Mouse (Mus musculus) hindbrain, embryonic 13.5 days (tissue): Measurements from ENCODE around the gene P2ry14. TPM values are rescaled to one million over a fixed set of nuclear protein-coding genes. Genes with fewer than 3 reads are reported as not detected.
"Not testable (repeated sequence)": the region's sequence is repeated elsewhere in the genome, so short reads cannot be mapped to it uniquely, and the experiment has no call there.

Experiments
- ATAC-seq: fragments of 200-750 bp; cut with Nextera tagmentation; 2 replicates; pipeline ENCODE4 v1.8.0; 2017; ENCODE audit warnings: moderate TSS enrichment; ENCODE audit not compliant: low FRiP score
- H3K27ac ChIP-seq: fragments of 300-500 bp; sonication (generic); 2 replicates; pipeline ENCODE4 v1.5.1; 2015; ENCODE audit warnings: inconsistent platforms, mild to moderate bottlenecking, moderate library complexity
- H3K27me3 ChIP-seq: fragments of 300-500 bp; sonication (generic); 2 replicates; pipeline ENCODE4 v1.6.1; 2015; ENCODE audit warnings: mild to moderate bottlenecking, inconsistent platforms
- H3K36me3 ChIP-seq: fragments of 300-500 bp; sonication (generic); 2 replicates; pipeline ENCODE4 v1.6.1; 2015; ENCODE audit warnings: mild to moderate bottlenecking, inconsistent platforms
- H3K4me1 ChIP-seq: fragments of 300-500 bp; sonication (generic); replicated peaks from 2 replicates; pipeline ENCODE4 v1.6.1; 2015; ENCODE audit warnings: inconsistent platforms
- H3K4me2 ChIP-seq: fragments of 300-500 bp; sonication (generic); 2 replicates; pipeline ENCODE4 v1.6.1; 2015; ENCODE audit warnings: inconsistent platforms, mild to moderate bottlenecking, moderate library complexity
- H3K4me3 ChIP-seq: fragments of 300-500 bp; sonication (generic); 2 replicates; pipeline ENCODE4 v1.5.1; 2015; ENCODE audit warnings: mild to moderate bottlenecking, inconsistent platforms
- H3K9ac ChIP-seq: fragments of 300-500 bp; sonication (generic); 2 replicates; pipeline ENCODE4 v1.6.1; 2015; ENCODE audit warnings: mild to moderate bottlenecking, inconsistent platforms
- H3K9me3 ChIP-seq: fragments of 300-500 bp; sonication (generic); 2 replicates; pipeline ENCODE4 v1.6.1; 2016; ENCODE audit warnings: inconsistent platforms
- WGBS: fragments of 180-500 bp; shearing (Covaris S2); methylation state at CpG from one replicate; pipeline ENCODE4 v1.1.7; 2015; 5-methylcytosine and 5-hydroxymethylcytosine counted together
- polyA plus RNA-seq: library from polyadenylated mRNA; unstranded; fragments of >200 nt; fragmentation: Nextera tagmentation; extraction: Ambion mirVana; gene quantifications from 2 replicates; pipeline ENCODE4 v1.2.1, GENCODE M21; 2015

P2ry14 gene
- polyA plus RNA-seq, 1 experiment from 2014 or later: 3.8 TPM

DNA sequence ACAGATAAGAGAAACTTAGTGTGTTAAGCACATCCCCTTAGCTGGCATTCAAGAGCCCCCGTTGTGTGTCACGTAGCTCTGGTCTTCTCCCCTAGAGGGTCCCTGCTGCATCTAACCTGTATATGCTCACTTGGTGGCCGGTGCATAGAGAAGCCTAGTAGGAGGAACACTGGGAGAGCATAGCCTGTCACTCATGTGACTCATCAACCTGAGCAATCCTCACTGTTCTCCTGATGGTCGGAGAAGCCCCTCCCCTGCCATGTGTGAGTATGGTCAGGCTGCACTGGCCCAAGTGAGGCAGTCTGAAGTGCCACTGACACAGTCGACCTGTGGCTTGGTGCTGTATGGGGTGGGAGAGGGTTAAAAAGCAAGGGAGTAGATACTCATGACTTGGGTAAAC lies 28.4 kb downstream of the P2ry14 start:
- Histone ChIP-seq H3K27ac (no peak overlapping the region), H3K9me3 (no peaks in the 10 kb centered on the region), H3K36me3 (no peaks in the 10 kb centered on the region), H3K4me3 (no peak overlapping the region), H3K9ac (no peak overlapping the region), H3K4me2 (no peak overlapping the region), H3K4me1 (peaks cover 8% of the 10 kb centered on the region; the same call in 1 of the 2 replicates), H3K27me3 (no peaks in the 10 kb centered on the region)
- ATAC-seq: no peak
- 83% methylated on average over 5 of the region's 5 CpGs for WGBS

DNA sequence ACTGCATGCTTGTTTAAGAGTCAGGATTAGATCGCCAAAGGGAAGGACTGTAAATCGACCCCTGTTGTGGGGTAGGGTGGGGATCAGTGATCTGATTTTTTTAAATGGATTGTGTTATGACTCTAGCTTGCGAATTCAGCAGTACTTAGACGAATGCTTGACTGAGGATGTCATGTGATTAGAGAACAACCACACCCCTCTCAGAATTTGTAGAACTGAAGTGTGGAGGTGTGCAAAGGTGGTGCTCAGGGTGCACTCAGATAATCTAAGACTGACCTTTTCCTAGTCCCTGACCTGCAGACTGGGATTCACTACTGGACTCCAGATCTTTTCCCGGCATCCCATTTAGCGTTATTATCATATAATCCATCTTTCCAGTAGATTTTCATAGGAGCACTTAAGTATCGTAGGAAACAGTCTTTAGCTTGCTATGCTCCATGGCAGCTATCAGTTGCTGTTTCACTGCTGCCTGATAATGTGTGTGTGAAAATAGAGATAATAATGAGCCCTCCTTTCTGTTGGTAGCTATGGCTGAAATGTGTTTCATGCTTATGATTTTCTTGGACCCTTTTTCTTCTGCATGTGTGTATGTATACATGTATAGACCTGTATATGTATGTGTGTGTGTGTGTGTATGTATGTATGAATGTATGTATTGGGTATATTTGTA lies 31.5 kb downstream of the P2ry14 start:
- Histone ChIP-seq H3K4me3 (no peak overlapping the region), H3K9me3 (no peaks in the 10 kb centered on the region), H3K4me2 (no peak overlapping the region), H3K27me3 (no peaks in the 10 kb centered on the region), H3K4me1 (peaks cover 8% of the 10 kb centered on the region; the same call in 1 of the 2 replicates), H3K36me3 (no peaks in the 10 kb centered on the region), H3K9ac (no peak overlapping the region), H3K27ac (no peak overlapping the region; the same call in 1 of the 2 replicates)
- ATAC-seq: no peak
- 62% methylated on average over 7 of the region's 7 CpGs for WGBS

GRCm38 (mm10) chr3:59121067-59121730 lies 32.2 kb downstream of the P2ry14 start:
- H3K27ac ChIP-seq: peak overlapping the region; percentile 46; the same call in 1 of the 2 replicates
- peak; percentile 64 for ATAC-seq
- H3K36me3 ChIP-seq: no peaks in the 10 kb centered on the region
- peaks cover 8% of the 10 kb centered on the region; the same call in 1 of the 2 replicates for H3K4me1 ChIP-seq
- no peaks in the 10 kb centered on the region for H3K9me3 ChIP-seq
- no peak overlapping the region for H3K4me3 ChIP-seq
- H3K27me3 ChIP-seq: no peaks in the 10 kb centered on the region
- WGBS: 33% methylated on average over 7 of the region's 7 CpGs
- no peak overlapping the region for H3K4me2 ChIP-seq
- no peak overlapping the region for H3K9ac ChIP-seq

- H3K27me3 ChIP-seq: no peaks in the 10 kb centered on the region
- WGBS: 82% methylated on average over 8 of the region's 8 CpGs
These were observed 39.4 kb downstream of the P2ry14 start for GRCm38 (mm10) chr3:59113973-59114517.

GRCm38 (mm10) chr3:59113291-59113690 lies 40.1 kb downstream of the P2ry14 start:
- H3K27ac ChIP-seq, H3K4me2 ChIP-seq, H3K36me3 ChIP-seq, H3K9ac ChIP-seq, H3K4me1 ChIP-seq, H3K27me3 ChIP-seq, H3K4me3 ChIP-seq, H3K9me3 ChIP-seq, ATAC-seq: not testable (repeated sequence)
- WGBS: 94% methylated on average over 4 of the region's 4 CpGs

More at GRCm38 (mm10) chr3:59113973-59114517, 39.4 kb downstream of the P2ry14 start:
- H3K9me3 ChIP-seq: no peaks in the 10 kb centered on the region
- ATAC-seq: no peak
- no peak overlapping the region for H3K27ac ChIP-seq
- no peak overlapping the region for H3K4me2 ChIP-seq
- no peaks in the 10 kb centered on the region for H3K4me1 ChIP-seq
- no peak overlapping the region for H3K4me3 ChIP-seq
- peaks cover 9% of the 10 kb centered on the region; the same call in 1 of the 2 replicates for H3K36me3 ChIP-seq
- no peak overlapping the region for H3K9ac ChIP-seq

DNA sequence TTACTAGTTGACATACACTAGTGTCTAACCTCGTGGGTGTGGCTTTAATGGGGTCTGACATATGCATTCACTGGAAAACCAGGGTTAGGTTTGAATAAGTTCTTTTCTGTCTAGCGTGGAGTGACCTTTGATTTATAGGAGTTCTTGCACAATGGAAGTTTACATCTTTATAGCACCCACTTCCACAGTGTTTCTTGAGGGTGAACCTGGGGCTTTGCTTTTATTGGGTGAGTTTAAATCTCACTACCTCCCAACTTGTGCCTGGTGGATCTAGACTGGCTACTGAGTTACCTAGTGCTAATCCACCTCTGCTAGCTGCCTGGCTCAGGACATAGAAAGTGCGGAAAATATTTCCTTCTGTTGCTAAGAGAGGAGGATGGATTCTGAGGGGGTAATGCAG lies 41.5 kb downstream of the P2ry14 start:
- Histone ChIP-seq H3K9me3 (no peaks in the 10 kb centered on the region), H3K4me2 (no peak overlapping the region), H3K4me1 (no peaks in the 10 kb centered on the region), H3K4me3 (no peak overlapping the region), H3K36me3 (peaks cover 9% of the 10 kb centered on the region; the same call in 1 of the 2 replicates), H3K27ac (no peak overlapping the region), H3K27me3 (no peaks in the 10 kb centered on the region), H3K9ac (no peak overlapping the region)
- ATAC-seq: no peak
- 90% methylated on average over 3 of the region's 3 CpGs for WGBS

DNA sequence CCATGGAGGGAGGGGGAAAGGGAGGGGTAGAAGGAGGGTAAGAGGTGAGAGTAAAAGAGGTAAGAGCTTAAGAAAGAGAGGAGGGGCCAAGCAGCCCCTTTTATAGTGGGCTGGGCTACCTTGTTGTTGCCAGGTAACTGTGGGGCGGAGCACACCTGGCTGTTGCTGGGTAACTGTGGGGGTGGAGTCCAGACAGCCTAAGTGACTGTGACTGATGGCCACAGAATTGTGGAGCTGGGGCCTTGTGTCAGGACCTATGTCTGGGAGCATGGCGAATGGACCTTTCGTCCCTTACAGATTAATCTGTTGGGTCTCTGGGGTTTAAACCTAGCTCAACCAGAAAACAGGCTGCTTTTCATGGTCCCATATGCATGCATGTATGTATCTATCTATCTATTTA lies 43.6 kb downstream of the P2ry14 start:
- H3K4me3 ChIP-seq, H3K36me3 ChIP-seq, H3K4me1 ChIP-seq, H3K27me3 ChIP-seq, ATAC-seq, H3K9ac ChIP-seq, H3K4me2 ChIP-seq, H3K27ac ChIP-seq, H3K9me3 ChIP-seq: not testable (repeated sequence)
- WGBS: 83% methylated on average over 3 of the region's 3 CpGs

- Histone ChIP-seq H3K27ac (no peak overlapping the region), H3K36me3 (no peaks in the 10 kb centered on the region), H3K9me3 (no peaks in the 10 kb centered on the region), H3K4me1 (no peaks in the 10 kb centered on the region), H3K27me3 (no peaks in the 10 kb centered on the region), H3K4me2 (no peak overlapping the region), H3K4me3 (no peak overlapping the region), H3K9ac (no peak overlapping the region)
- WGBS: 97% methylated on average over 4 of the region's 4 CpGs
- ATAC-seq: no peak
These were observed 46.0 kb downstream of the P2ry14 start for GRCm38 (mm10) chr3:59107439-59107838.

- Histone ChIP-seq H3K27me3 (no peaks in the 10 kb centered on the region), H3K27ac (no peak overlapping the region), H3K9ac (no peak overlapping the region), H3K4me1 (no peaks in the 10 kb centered on the region), H3K4me3 (no peak overlapping the region), H3K9me3 (no peaks in the 10 kb centered on the region), H3K36me3 (no peaks in the 10 kb centered on the region), H3K4me2 (no peak overlapping the region)
- ATAC-seq: no peak
- WGBS: 82% methylated on average over 4 of the region's 4 CpGs
These were observed 49.0 kb downstream of the P2ry14 start for GRCm38 (mm10) chr3:59104462-59104861.

DNA sequence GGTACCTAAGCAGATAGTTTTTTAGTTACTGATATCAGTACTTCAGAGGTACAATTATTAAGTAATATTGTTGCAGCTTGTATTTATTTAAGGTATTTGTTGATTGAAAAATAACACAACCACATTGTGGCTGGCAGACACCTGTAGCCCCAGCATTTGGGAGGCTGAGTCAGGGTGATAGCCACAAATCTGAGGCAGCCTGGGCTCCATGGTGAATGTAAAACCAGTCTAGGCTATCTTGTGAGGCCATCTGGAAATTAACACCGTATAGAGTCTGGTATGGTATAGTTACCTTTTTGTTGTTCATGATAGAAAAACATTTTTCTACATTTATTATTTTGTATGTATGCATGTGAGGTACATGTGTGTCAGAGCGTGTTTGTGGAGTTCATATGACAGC lies 51.3 kb downstream of the P2ry14 start:
- H3K4me1 ChIP-seq: no peaks in the 10 kb centered on the region
- ATAC-seq: no peak
- WGBS: 96% methylated on average over 2 of the region's 2 CpGs
- H3K9me3 ChIP-seq: no peaks in the 10 kb centered on the region
- no peaks in the 10 kb centered on the region for H3K36me3 ChIP-seq
- no peak overlapping the region for H3K4me3 ChIP-seq
- H3K27me3 ChIP-seq: no peaks in the 10 kb centered on the region
- no peak overlapping the region for H3K4me2 ChIP-seq
- H3K9ac ChIP-seq: no peak overlapping the region
- H3K27ac ChIP-seq: no peak overlapping the region

- H3K4me1 ChIP-seq: no peaks in the 10 kb centered on the region
- WGBS: 85% methylated on average over 6 of the region's 6 CpGs
- H3K4me3 ChIP-seq: no peak within 1 kb of the TSS
- H3K27ac ChIP-seq: no peak within 1 kb of the TSS
- H3K36me3 ChIP-seq: no peaks in the 10 kb centered on the region
- no peak for ATAC-seq
- no peak within 1 kb of the TSS for H3K4me2 ChIP-seq
- no peaks in the 10 kb centered on the region for H3K9me3 ChIP-seq
- H3K27me3 ChIP-seq: no peaks in the 10 kb centered on the region
- H3K9ac ChIP-seq: no peak within 1 kb of the TSS
These were observed 52.0 kb downstream of the P2ry14 start, which contains the start of gene Gpr171 for GRCm38 (mm10) chr3:59101218-59101986. Gpr171 (minus strand) TSS chr3:59101821.

DNA sequence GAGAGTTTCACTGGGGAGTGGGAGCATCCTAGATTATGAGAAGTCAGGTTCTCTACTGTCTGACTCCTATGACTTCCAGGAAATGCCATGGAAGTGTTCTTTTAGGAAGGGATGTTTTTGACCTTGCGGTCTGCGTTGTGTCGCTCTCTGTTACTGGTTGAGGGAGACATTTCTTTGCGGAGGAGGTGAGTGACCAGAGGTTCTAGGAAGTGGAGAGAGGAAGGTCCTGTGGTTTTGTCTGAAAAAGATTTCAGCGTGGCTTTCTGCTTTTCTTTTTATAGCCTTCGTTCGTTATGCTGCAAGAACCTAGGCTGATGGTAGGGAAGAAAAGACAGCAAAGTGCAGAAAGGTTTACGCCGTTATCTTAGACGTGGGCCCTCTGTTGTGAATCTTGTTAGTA lies 54.9 kb downstream of the P2ry14 start:
- Histone ChIP-seq H3K9me3 (no peaks in the 10 kb centered on the region), H3K36me3 (0 out of 2 replicates have a peak, but pooled peaks cover 2% of the 10 kb centered on the region), H3K4me1 (no peaks in the 10 kb centered on the region), H3K27ac (no peak overlapping the region), H3K27me3 (no peaks in the 10 kb centered on the region), H3K4me3 (no peak overlapping the region), H3K9ac (no peak overlapping the region), H3K4me2 (no peak overlapping the region)
- no peak for ATAC-seq
- 89% methylated on average over 10 of the region's 10 CpGs for WGBS
